Mouse (Mus musculus) heart, adult 2 months (tissue): Measurements from ENCODE around the gene Rnf220.

Source experiments
- CTCF ChIP-seq: fragments of 200-600 bp; IDR thresholded peaks from 2 replicates; pipeline ENCODE4 v1.8.1; 2022; ENCODE audit warnings: antibody characterized with exemption, mild to moderate bottlenecking, moderate library complexity
- EP300 ChIP-seq: fragments of 200-500 bp; IDR thresholded peaks from 2 replicates; pipeline ENCODE4 v1.6.1; 2011; ENCODE audit warnings: low read depth, low read length, control low read depth; ENCODE audit not compliant: insufficient read depth
- POLR2A ChIP-seq: fragments of 200-500 bp; IDR thresholded peaks from 2 replicates; pipeline ENCODE4 v1.6.1; 2011; ENCODE audit warnings: mild to moderate bottlenecking, low read depth, low read length, control low read depth; ENCODE audit not compliant: insufficient read depth

GRCm38 (mm10) chr4:117239153-117239552 lies 257.7 kb downstream of the Rnf220 start:
- TF ChIP-seq POLR2A (no peak), CTCF (no peak), EP300 (no peak)
